Mouse (Mus musculus): Measurements from ENCODE around the gene Ift122. TPM values are rescaled to one million over a fixed set of nuclear protein-coding genes. Genes with fewer than 3 reads are reported as not detected.

The Ift122 gene
- total and polyA plus RNA-seq, 3 experiments: 7.9 to 14.1 (median 8.6) TPM

GRCm38 (mm10) chr6:115927292-115928242, 74.3 kb downstream of the Ift122 start:
- Histone ChIP-seq H3K27ac (ENCODE audit: insufficient read depth, low read depth) (no peak overlapping the region), H3K4me1 (ENCODE audit: control insufficient read depth in 1 of 2, insufficient read depth in 2 of 2) (peaks cover 7 to 20% of the 10 kb centered on the region in 2 experiments; a peak in 3 of 4 replicates), H3K36me3 (replicated peaks in 1 of 2; ENCODE audit: control insufficient read depth in 1 of 2, insufficient read depth in 1 of 2, low read length in 1 of 2) (peaks cover 0 to 18% of the 10 kb centered on the region in 2 experiments), H3K9ac (ENCODE audit: insufficient read depth, low read depth) (no peak overlapping the region), H3K9me3 (replicated peaks; ENCODE audit: low read length) (no peaks in the 10 kb centered on the region), H3K4me2 (ENCODE audit: insufficient read depth, low read depth, poor library complexity, severe bottlenecking) (no peak overlapping the region), H3K27me3 (replicated peaks) (no peaks in the 10 kb centered on the region), H3K4me3 (replicated peaks in 1 of 3; ENCODE audit: low read depth in 2 of 3, low read length in 2 of 3, poor library complexity in 1 of 3) (no peak overlapping the region), H3K79me2 (replicated peaks; ENCODE audit: control insufficient read depth, extremely low read depth, insufficient read depth, poor library complexity, severe bottlenecking) (no peaks in the 10 kb centered on the region)
- dilution Hi-C loops (cut with MboI; ENCODE audit: extremely low pct_ligation_motif_present, extremely low pct_unique_long_range_greater_than_20kb, low sequenced_read_pairs) (no loop called here), in situ Hi-C loops (cut with MboI; ENCODE audit: low pct_ligation_motif_present, low pct_unique_long_range_greater_than_20kb, low sequenced_read_pairs) (no loop called here)
- DNase-seq (ENCODE audit: extremely low read depth): no peak
- TF ChIP-seq CHD2 (IDR thresholded peaks at IDR 0.05; ENCODE audit: low read length): no peak
- TF ChIP-seq IRF4 (IDR thresholded peaks at IDR 0.05; ENCODE audit: low read depth, low read length): no peak
- TF ChIP-seq PAX5 (IDR thresholded peaks at IDR 0.05; ENCODE audit: low read length): no peak
- TF ChIP-seq POLR2AphosphoS2 (IDR thresholded peaks at IDR 0.05; ENCODE audit: low read depth, low read length): no peak
- no peak for TF ChIP-seq GABPA (IDR thresholded peaks at IDR 0.05; ENCODE audit: insufficient replicate concordance, low read depth, low read length)
- TF ChIP-seq USF1 (IDR thresholded peaks at IDR 0.05; ENCODE audit: low read depth, low read length): no peak
- TF ChIP-seq E2F4 (IDR thresholded peaks at IDR 0.05; ENCODE audit: insufficient replicate concordance, low read depth, low read length): no peak

- Histone ChIP-seq H3K4me1 (ENCODE audit: control insufficient read depth in 1 of 2, insufficient read depth in 2 of 2) (peaks cover 7 to 18% of the 10 kb centered on the region in 2 experiments; a peak in 3 of 4 replicates), H3K9me3 (replicated peaks; ENCODE audit: low read length) (no peaks in the 10 kb centered on the region), H3K9ac (ENCODE audit: insufficient read depth, low read depth) (no peak overlapping the region), H3K27ac (ENCODE audit: insufficient read depth, low read depth) (no peak overlapping the region), H3K36me3 (replicated peaks in 1 of 2; ENCODE audit: control insufficient read depth in 1 of 2, insufficient read depth in 1 of 2, low read length in 1 of 2) (peaks cover 0 to 6% of the 10 kb centered on the region in 2 experiments), H3K79me2 (replicated peaks; ENCODE audit: control insufficient read depth, extremely low read depth, insufficient read depth, poor library complexity, severe bottlenecking) (no peaks in the 10 kb centered on the region), H3K4me3 (replicated peaks in 1 of 3; ENCODE audit: low read depth in 2 of 3, low read length in 2 of 3, poor library complexity in 1 of 3) (no peak overlapping the region), H3K27me3 (replicated peaks) (no peaks in the 10 kb centered on the region), H3K4me2 (ENCODE audit: insufficient read depth, low read depth, poor library complexity, severe bottlenecking) (no peak overlapping the region)
- no peak for DNase-seq (ENCODE audit: extremely low read depth)
- TF ChIP-seq ZMIZ1 (IDR thresholded peaks at IDR 0.05; ENCODE audit: low read depth, low read length) (no peak), ELF1 (IDR thresholded peaks at IDR 0.05; ENCODE audit: low read depth, low read length) (no peak), PAX5 (IDR thresholded peaks at IDR 0.05; ENCODE audit: low read length) (no peak), MYC (IDR thresholded peaks at IDR 0.05; ENCODE audit: low read depth, low read length) (no peak), MEF2A (IDR thresholded peaks at IDR 0.05; ENCODE audit: borderline replicate concordance, low read depth, low read length) (no peak), ZNF384 (IDR thresholded peaks at IDR 0.05; ENCODE audit: low read depth, low read length) (no peak), RCOR1 (conservative IDR thresholded peaks at IDR 0.05; ENCODE audit: low read depth, low read length) (no peak)
- dilution Hi-C loops (cut with MboI; ENCODE audit: extremely low pct_ligation_motif_present, extremely low pct_unique_long_range_greater_than_20kb, low sequenced_read_pairs): no loop called here
- in situ Hi-C loops (cut with MboI; ENCODE audit: low pct_ligation_motif_present, low pct_unique_long_range_greater_than_20kb, low sequenced_read_pairs): no loop called here
These were observed 76.7 kb downstream of the Ift122 start for GRCm38 (mm10) chr6:115930018-115930417.
